Mouse (Mus musculus) thymus, adult 2 months (tissue): ENCODE measurements around the gene Thap8.

Experiments used
- CTCF ChIP-seq: fragments of 200-500 bp; IDR thresholded peaks from 2 replicates; pipeline ENCODE4 v1.5.1; 2012; ENCODE audit warnings: mild to moderate bottlenecking, control low read depth, low read length, moderate library complexity, borderline replicate concordance; ENCODE audit not compliant: control insufficient read depth, poor library complexity, insufficient read depth; ENCODE audit errors: extremely low read depth
- POLR2A ChIP-seq: fragments of 200-500 bp; IDR thresholded peaks from 2 replicates; pipeline ENCODE4 v1.6.1; 2012; ENCODE audit warnings: mild to moderate bottlenecking, low read length, control low read depth, moderate library complexity; ENCODE audit not compliant: control insufficient read depth, poor library complexity, insufficient read depth; ENCODE audit errors: extremely low read depth

DNA sequence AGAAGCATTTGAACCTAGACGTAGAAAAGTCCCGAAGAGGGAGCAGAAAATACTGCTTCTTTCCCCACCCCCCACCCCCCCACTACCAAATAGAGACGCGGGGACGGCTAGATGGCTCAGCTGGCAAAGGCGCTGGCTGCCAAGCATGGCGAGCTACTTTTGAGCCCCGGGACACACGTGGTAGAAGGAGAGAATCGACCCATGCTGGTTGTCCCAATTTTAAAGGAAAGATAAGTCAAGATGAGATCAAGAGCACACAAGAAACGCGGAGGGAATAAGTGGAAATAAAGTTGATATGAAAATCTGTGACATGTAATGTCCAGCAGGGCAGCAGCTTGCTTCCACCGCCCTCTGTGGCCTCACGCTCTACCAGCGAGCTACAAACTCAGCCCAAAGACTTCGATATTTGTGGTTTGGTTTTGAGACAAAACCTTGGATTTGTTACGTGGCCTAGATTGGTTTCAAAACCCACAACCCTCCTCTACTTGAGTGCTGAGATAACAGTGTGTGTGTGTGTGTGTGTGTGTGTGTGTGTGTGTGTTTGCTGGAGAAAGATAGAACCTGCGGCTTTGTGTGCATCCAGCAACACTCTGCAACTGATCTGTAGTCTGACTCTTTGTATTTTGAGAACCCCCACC lies 52.8 kb downstream of the Thap8 start:
- TF ChIP-seq POLR2A (no peak), CTCF (no peak)
